Mouse (Mus musculus): ENCODE data around the gene Galnt17. TPM values are rescaled to one million over a fixed set of nuclear protein-coding genes. Genes with fewer than 3 reads are reported as not detected.

Galnt17 gene
- total RNA-seq, 2 experiments from 2014 or later = 36.4 to 38.6 TPM

- no peak overlapping the region for H3K4me3 ChIP-seq
- intact Hi-C loops (cut with DNase I) = loop anchor here (1.0 to 5.0 kb wide), 2 partner anchors 25 to 112 kb away; no protein-coding TSS in a partner anchor
- H3K27ac ChIP-seq = no peak overlapping the region
- no peak for TF ChIP-seq CTCF (IDR thresholded peaks at IDR 0.05)
- peak; percentile 17 to 63 for DNase-seq (ENCODE audit: extremely low spot score in 1 of 2, low spot score in 2 of 2)
These were observed 14.4 kb downstream of the Galnt17 start for GRCm38 (mm10) chr5:131293726-131294449.

- TF ChIP-seq CTCF (IDR thresholded peaks at IDR 0.05) = no peak
- Histone ChIP-seq H3K4me3 (no peak overlapping the region), H3K27ac (no peak overlapping the region)
- intact Hi-C loops (cut with DNase I) = no loop called here
- no peak for DNase-seq (ENCODE audit: extremely low spot score in 1 of 2, low spot score in 2 of 2)
These were observed 21.2 kb downstream of the Galnt17 start for GRCm38 (mm10) chr5:131287091-131287490.

DNA sequence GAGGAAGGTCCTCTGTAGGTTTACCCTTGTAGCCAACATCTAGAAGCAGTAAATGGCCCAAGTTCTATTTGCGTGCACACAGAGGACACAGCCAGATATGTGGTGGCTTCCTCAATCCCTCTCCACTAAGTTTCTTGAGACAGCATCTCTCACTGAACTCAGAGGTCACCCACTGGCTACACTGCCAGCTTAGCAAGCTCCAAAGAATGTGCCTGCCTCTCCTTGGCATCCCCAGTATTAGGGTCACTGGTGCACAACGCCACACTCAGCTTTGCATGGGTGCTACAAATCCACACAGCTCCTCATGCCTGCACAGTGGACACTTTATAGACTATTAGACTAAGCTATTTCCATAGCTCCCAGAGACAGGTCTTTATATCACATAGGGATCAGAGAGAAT is 21.6 kb downstream of the Galnt17 start:
- intact Hi-C loops (cut with DNase I) = no loop called here
- Histone ChIP-seq H3K27ac (no peak overlapping the region), H3K4me3 (no peak overlapping the region)
- no peak for TF ChIP-seq CTCF (IDR thresholded peaks at IDR 0.05)
- no peak for DNase-seq (ENCODE audit: extremely low spot score in 1 of 2, low spot score in 2 of 2)

- peak; percentile 54 for TF ChIP-seq CTCF (IDR thresholded peaks at IDR 0.05)
- no peak for DNase-seq (ENCODE audit: extremely low spot score in 1 of 2, low spot score in 2 of 2)
- Histone ChIP-seq H3K27ac (no peak overlapping the region), H3K4me3 (no peak overlapping the region)
- intact Hi-C loops (cut with DNase I) = no loop called here
These were observed 27.9 kb downstream of the Galnt17 start for GRCm38 (mm10) chr5:131280349-131280748.

GRCm38 (mm10) chr5:131279286-131279685 is 29.0 kb downstream of the Galnt17 start:
- DNase-seq (ENCODE audit: extremely low spot score in 1 of 2, low spot score in 2 of 2) = no peak
- TF ChIP-seq CTCF (IDR thresholded peaks at IDR 0.05) = no peak
- intact Hi-C loops (cut with DNase I) = no loop called here
- no peak overlapping the region for H3K4me3 ChIP-seq
- H3K27ac ChIP-seq = no peak overlapping the region

DNA sequence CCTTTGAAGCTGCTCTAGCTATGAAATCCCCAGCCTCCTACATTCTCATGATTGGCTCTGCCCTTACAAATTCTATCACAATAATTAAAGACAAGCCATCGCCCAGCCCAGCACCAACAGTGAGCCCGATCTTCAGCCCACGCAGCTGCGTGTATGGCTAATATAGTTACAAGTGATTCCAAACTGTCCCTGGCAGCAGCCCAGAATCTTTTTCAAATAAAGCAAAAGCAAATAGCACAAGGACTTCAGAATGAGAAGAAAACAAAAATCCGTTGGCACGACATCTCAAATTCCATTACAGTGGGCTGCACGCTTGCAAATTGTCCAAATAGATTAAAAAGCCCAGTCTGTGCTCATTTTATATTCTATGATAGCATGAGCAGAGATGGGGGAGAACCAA is 31.1 kb downstream of the Galnt17 start:
- intact Hi-C loops (cut with DNase I) = no loop called here
- Histone ChIP-seq H3K4me3 (no peak overlapping the region), H3K27ac (no peak overlapping the region)

DNA sequence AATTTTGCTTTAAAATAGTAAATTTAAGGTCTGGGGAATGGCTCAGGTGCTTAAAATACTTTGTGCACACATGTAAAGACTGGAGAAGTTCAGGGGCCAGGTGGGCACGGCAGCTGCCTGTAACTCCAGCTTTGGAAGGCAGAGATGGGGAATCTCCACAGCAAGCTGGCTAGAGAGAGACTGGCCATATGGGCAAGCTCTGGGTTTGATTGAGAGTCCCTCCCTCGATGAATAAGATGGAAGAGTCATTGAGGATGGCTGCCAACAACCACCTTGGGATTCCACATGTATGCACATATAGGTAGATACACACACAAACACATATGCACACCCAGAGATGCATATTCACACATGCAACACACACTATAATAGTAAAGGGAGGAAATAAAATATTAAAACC is 42.0 kb downstream of the Galnt17 start:
- TF ChIP-seq CTCF (IDR thresholded peaks at IDR 0.05) = no peak
- Histone ChIP-seq H3K27ac (no peak overlapping the region), H3K4me3 (no peak overlapping the region)
- intact Hi-C loops (cut with DNase I) = loop anchor here (5.0 to 10.0 kb wide), 2 partner anchors 151 to 399 kb away; no protein-coding TSS in a partner anchor
- no peak for DNase-seq (ENCODE audit: extremely low spot score in 1 of 2, low spot score in 2 of 2)

More for the DNA sequence above, 31.1 kb downstream of the Galnt17 start:
- no peak for TF ChIP-seq CTCF (IDR thresholded peaks at IDR 0.05)
- peak; percentile 27 to 57 for DNase-seq (ENCODE audit: extremely low spot score in 1 of 2, low spot score in 2 of 2)

DNA sequence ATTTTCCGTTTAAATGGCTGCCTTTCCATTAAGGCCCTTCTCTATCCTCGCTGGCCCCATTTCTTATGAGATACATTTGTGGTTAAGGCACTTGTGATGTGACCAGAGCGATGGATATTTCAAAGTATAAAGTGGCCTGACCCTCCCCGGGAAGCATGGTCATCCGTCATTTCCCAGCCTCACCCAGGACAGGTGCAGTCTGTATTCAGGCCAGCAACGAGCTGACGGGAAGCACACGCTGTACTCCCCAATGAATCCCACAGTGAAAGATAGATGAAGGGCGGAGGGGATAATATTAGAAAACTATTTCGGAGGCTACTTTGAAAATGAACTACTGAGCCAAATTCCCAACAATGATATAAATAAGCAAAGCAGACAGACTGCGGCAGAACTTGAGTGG is 44.2 kb downstream of the Galnt17 start:
- DNase-seq (ENCODE audit: extremely low spot score in 1 of 2, low spot score in 2 of 2) = no peak
- no peak for TF ChIP-seq CTCF (IDR thresholded peaks at IDR 0.05)
- intact Hi-C loops (cut with DNase I) = loop anchor here (10.0 kb wide), 1 partner anchor 149 kb away; no protein-coding TSS in a partner anchor
- Histone ChIP-seq H3K27ac (no peak overlapping the region), H3K4me3 (no peak overlapping the region)

DNA sequence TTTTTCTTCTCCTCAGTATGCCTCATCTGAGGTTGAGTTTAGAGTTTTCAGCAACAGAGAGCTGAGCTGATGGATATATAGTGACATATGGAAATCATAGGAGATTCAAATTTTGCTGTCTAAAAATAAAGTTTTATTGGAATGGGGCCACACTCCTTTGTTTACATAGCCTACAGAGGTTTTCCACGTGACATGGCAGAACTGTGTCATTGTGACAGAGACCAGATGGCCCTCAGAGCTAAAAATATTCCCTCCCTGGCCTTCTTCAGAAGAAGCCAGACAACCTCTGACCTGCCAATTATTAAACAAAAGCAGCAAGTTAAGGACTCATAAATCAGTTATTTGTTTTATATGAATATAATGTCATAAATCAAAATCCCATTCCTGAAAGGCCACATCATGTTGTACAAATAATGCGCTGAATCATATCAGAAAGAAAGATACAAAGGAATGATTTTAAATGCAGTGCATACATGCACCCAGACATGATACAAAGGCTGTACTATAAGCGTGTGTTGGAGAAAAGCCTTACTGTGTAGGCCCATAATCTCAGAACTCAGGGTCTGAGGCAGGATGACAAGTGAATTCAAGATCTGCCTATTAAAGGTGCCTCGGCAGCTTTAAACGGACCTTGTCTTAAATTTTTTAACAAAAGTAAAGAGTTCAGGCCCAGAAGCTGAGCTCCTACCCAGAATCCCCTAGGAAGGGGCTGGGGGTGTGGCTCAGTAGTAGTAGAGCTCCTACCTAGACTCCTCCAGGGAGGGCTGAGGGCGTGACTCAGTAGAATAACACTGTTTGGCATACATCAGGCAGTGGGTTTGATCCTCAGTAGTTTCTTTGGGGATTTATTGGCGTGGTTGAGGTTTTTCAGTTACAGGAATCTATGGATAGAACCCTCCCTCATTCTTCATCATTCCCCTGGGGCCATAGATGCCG is 57.3 kb downstream of the Galnt17 start:
- Histone ChIP-seq H3K4me3 (no peak overlapping the region), H3K27ac (no peak overlapping the region)
- intact Hi-C loops (cut with DNase I) = no loop called here
- DNase-seq (ENCODE audit: extremely low spot score in 1 of 2, low spot score in 2 of 2) = no peak
- no peak for TF ChIP-seq CTCF (IDR thresholded peaks at IDR 0.05)

DNA sequence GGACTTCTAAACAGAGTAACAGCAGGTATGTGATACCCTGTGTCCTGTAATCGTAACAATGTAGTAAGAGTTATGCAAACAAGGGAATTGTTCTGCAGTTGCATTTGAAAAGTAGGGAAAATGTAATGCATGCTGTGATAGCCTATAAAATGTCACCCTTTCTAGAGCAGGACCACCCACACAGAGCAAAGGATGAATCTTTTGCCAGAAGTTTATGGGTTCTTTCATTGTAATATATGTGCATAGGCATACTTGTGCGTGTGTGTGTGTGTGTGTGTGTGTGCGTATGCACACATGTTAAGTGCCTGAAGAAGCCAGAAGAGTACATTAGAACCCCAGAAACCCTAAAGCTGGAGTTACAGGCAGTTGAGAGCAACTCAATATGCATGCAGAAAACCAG is 59.9 kb downstream of the Galnt17 start:
- no peak for TF ChIP-seq CTCF (IDR thresholded peaks at IDR 0.05)
- DNase-seq (ENCODE audit: extremely low spot score in 1 of 2, low spot score in 2 of 2) = no peak

GRCm38 (mm10) chr5:131246591-131246990 is 61.7 kb downstream of the Galnt17 start:
- intact Hi-C loops (cut with DNase I) = no loop called here

More for the DNA sequence above, 59.9 kb downstream of the Galnt17 start:
- H3K4me3 ChIP-seq = no peak overlapping the region
- H3K27ac ChIP-seq = no peak overlapping the region
- intact Hi-C loops (cut with DNase I) = no loop called here

DNA sequence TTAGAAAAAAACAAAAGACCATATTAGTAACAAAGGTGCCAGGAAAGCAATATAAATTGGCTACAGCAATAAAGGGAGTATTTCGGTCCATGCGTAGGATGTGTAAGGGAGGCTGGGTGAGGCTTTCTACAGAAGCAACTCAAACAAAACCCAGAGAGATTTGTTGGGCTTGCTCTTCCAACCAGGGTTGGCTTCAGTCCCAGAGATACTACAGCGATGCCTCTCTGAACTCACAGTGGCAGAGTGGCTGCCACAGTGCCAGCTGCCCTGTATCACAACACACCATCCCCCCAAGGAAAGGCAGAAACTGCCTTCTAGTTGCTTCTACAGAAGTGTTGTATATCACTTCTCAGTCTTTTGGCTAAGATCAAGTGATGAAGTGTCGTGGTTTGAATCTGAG is 66.6 kb downstream of the Galnt17 start:
- no peak for DNase-seq (ENCODE audit: extremely low spot score in 1 of 2, low spot score in 2 of 2)
- Histone ChIP-seq H3K4me3 (no peak overlapping the region), H3K27ac (no peak overlapping the region)
- no peak for TF ChIP-seq CTCF (IDR thresholded peaks at IDR 0.05)
- intact Hi-C loops (cut with DNase I) = no loop called here

More at GRCm38 (mm10) chr5:131246591-131246990, 61.7 kb downstream of the Galnt17 start:
- Histone ChIP-seq H3K27ac (no peak overlapping the region), H3K4me3 (no peak overlapping the region)
- no peak for TF ChIP-seq CTCF (IDR thresholded peaks at IDR 0.05)
- no peak for DNase-seq (ENCODE audit: extremely low spot score in 1 of 2, low spot score in 2 of 2)
